Mouse (Mus musculus) c-Kit-positive CD71-positive TER-119-positive erythroid progenitor cells, embryonic 14.5 days (primary cell): Measurements from ENCODE around the gene Usp19.

Source experiments
- DNase-seq: peaks from one replicate; pipeline ENCODE4 v3.0.0-alpha.2; 2013; ENCODE audit warnings: low spot score

Usp19 gene

GRCm38 (mm10) chr9:108490559-108491285, at the start of gene Usp19:
Gene Usp19 (plus strand): TSS chr9:108490602.
- peak; percentile 89 for DNase-seq

DNA sequence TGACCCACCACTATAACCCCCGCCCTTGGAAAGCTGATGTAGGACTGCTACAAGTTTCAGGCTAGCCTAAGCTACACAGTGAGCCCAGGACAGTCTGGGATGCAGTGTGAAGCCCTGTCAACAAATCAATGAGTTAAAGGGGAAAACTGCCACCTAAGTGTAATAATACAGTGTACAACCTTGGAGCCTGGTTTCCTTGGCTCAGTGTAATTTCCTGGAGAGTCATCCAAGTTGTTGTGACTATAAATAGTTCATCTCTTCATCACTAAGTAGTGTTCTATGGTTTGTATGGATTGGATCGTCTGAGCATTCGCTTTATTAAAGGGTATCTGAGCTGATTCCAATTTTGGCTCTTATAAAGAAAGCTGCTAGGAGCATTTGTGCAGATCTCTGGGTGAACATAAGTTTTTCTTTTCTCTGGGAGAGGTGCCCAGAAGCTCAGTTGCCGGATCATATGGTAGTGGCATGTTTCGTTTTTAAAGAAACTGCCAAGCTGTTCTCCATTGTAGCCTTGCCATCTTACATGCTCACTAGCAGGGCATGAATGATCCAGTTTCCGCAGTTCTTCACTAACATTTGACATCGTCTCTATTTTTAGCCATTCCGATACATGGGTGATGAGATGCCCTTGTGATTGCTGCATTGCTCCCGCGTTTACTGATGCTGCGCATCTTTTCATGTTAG, 49.0 kb upstream of the Usp19 start:
- DNase-seq, result no peak

- DNase-seq, result no peak
Observed at GRCm38 (mm10) chr9:108445125-108445524, 45.3 kb upstream of the Usp19 start.

DNA sequence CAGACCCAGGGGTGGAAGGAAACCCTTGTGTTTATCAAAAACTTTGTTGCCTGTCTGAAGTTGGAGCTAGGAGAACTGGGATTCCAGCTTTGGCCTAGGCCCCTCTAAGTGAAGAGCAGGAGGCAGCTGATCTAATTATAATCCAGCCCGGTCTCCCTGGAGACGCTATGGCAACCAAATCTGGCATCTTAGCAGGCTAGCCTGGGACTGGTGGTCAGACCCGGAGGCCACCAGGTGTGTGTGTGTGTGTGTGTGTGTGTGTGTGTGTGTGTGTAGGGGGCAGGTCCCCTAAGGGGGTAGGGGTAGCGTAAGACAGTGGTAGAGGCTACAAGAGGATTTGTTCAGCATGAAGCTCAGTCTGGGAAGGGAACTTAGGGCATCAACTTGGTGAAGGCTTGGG, 40.5 kb upstream of the Usp19 start:
- DNase-seq, result no peak

GRCm38 (mm10) chr9:108450292-108451169, 39.9 kb upstream of the Usp19 start:
- DNase-seq, result peak; percentile 12

DNA sequence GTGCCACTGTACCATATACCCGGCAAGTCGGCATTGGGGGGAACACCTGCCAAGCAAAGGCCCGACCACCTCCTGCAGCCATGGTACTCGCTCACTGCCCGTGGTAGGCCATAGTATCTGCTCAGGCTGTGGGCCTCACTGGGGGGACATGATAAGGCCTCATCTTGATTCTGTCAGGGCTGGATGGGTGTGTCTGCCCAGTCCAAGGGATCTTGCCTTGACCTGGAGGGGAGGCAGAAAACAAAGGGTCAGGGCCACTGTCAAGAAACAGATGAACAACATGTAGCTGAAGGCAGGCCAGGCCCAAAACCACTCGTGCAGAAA, 39.3 kb upstream of the Usp19 start:
- DNase-seq, result peak; percentile 49

DNA sequence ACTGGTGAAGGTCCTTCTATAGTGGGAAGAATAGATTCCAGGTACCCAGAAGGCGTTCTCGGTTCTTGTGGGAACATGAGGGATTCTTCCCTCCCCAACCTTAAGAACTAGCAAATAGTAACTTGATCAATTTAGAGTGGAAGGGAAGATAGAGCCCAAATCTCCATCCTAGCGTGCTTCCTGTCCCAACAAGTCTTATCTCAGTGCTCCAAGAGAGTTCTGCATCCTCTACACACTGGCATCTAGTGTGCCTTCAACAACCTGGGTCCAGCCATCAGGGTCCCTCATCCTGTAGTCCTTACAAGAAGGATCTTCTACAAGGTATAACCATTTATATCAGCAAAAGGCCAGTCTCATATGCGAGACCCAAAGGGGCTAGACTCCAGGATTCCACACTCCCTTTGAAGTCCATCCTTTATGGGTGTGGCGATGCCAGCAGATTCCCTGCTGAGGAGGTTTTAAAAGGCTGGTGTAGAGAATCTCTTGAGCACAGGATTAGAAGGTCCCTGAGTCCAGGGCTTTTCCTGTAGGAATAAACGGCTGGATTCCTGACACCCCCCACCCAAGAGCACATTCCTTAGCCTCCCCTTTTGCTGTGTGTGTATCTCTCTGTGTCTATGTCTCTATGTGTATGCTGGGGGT, 38.8 kb upstream of the Usp19 start:
- DNase-seq, result peak; percentile 29

- peak; percentile 89 for DNase-seq
Observed at GRCm38 (mm10) chr9:108452291-108452906, 38.0 kb upstream of the Usp19 start.

DNA sequence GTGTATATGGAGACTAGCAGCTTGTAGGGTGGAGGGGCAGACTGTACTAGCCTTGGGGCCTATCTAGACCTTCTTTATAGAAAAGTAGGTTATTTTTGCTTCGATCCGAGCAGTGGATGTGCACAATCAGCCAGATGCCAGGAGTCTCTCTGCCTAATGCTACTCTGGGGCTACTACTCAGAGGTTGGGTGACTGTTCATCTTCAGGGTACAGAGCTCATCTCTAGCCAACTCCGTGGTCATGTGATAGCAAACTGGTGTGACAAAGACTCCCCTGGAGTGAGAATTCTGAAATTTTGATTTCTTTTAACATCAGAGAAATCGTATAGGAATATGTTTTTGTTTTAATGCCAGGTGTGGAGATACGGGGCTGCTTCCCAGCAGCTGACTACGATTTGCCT, 37.5 kb upstream of the Usp19 start:
- DNase-seq, result no peak

DNA sequence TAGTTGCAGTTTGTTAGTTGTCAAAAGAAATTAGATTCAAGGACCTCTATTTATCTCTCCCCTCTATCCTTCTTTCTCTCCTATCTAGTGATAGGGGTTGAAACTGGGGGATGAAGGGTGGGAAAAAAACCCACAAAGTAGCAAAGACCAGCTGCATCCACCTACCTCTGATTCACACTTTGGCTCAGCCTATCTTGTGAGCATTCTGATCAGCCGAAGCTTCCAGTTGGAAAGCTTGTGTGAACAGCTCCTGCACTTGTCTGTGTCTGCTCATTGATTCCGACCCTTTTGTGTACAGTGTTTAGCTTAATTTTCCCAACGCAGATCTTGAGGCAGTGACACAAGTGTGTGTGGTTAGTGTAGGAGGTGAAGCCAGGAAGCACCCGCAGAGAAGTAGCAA, 36.9 kb upstream of the Usp19 start:
- no peak for DNase-seq

- no peak for DNase-seq
Observed at GRCm38 (mm10) chr9:108454429-108454828, 36.0 kb upstream of the Usp19 start.

GRCm38 (mm10) chr9:108455747-108456571, 34.4 kb upstream of the Usp19 start:
- no peak for DNase-seq

DNA sequence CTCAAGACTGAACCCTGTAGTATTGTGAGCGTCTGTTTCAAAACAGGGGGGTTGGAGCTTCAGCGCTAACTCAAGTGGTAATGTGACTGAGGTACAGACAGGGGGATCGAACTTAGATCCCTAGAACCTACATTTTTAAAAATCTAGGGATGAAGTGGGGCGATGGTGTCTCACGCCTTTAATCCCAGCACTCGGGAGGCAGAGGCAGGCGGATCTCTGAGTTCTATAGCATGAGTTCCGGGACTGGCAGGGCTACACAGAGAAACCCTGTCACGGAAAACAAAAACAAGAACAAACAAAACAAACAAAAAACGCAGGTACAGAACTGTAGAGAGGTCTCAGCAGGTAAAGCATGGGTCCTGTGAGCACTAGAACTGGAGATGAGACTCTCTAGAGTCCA, 33.4 kb upstream of the Usp19 start:
- no peak for DNase-seq

- DNase-seq, result no peak
Observed at GRCm38 (mm10) chr9:108459939-108460318, 30.5 kb upstream of the Usp19 start.

GRCm38 (mm10) chr9:108460319-108461178, 29.9 kb upstream of the Usp19 start, which contains the start of gene Ccdc71:
Gene Ccdc71 (plus strand): TSS chr9:108460527.
- DNase-seq, result peak; percentile 78

DNA sequence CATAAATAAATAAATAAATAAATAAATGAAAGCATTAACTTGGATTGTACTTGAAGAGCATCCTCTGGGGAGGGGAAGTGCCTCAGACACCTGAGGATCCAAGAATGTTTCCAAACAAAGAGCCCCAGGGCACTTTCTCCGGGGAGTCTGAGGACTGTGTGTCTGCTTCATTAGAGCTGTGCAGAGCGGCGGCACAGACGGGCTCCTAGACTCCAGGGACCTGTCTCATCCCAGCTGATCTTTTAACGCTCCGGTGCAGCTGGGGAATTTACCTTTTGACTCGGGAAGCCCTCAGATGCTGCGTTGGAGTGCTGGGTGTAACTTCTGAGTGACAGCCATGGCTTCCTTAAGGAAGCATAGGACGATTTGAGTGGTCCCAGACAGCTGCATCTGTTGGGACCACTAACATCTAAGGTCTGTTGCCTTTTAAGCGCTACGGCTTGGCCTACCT, 29.2 kb upstream of the Usp19 start, which contains the start of gene Klhdc8b:
Gene Klhdc8b, minus strand, starts transcription at position 401 of the 451 bp plus-strand sequence.
- DNase-seq, result no peak

GRCm38 (mm10) chr9:108461675-108462074, 28.7 kb upstream of the Usp19 start:
- DNase-seq, result no peak

DNA sequence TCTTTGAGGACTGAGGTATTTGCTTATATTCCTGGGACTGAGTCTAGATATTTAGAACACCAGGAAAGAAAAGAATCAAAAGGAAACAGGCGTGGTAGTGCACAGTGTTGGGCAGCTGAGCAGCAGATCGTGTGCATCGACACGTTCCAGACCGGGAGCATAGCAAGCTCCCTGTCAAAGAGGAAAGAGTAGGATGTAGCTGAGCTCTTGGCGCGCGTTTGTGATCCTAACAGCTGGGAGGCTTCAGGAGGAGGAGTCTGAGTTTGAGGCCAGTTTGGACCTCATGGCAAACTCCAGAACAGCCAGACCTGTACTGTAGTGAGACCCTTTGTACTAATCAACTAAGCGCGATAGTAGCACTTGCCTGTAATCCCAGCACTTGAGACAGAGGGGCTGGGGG, 28.2 kb upstream of the Usp19 start:
- no peak for DNase-seq

DNA sequence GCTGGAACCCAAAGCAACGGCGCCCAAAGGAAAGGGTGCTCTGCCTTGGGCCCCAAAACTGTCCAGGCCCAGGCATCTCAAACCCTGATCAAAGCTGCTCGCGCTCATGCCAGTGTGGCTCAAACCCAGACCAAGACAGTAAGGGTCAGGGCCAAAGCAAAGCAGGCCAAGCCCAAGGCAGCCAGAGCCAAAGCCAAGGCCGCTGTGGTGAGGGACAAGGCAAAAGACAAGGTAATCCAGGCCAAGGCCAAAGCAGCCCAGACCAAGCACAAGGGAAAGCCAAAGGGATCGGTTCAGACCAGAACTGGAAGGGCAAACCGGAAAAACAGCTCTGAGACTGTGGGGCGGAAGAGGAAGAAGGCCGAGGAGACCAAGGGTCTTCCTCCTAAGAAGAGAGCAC, 26.7 kb upstream of the Usp19 start:
- DNase-seq, result no peak

DNA sequence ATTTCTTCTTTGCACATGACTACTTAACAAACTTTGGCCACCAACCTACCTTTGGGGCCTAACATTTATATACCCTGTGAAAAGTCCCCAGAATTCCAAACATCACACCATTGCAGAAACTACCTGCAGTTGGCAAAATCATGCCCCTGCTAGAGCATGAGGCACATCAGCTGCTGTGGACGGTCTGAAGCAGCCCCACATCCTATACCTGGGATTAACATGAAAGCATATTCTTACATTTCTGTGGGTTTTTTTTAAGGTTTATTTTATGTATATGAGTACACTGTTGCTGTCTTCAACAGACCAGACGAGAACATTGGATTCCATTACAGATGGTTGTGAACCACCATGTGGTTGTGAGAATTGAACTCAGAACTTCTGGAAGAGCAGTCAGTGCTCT, 24.2 kb upstream of the Usp19 start:
- DNase-seq, result no peak
